Mouse (Mus musculus) liver, adult (tissue): ENCODE data around the gene Myrfl.

ENCODE experiments used
- GATA4 ChIP-seq: IDR thresholded peaks from 2 replicates; pipeline ENCODE4 v1.6.1; 2014; ENCODE audit warnings: mild to moderate bottlenecking, low read length; ENCODE audit not compliant: insufficient replicate concordance

Gene Myrfl

GRCm38 (mm10) chr10:116883531-116883930, 13.2 kb downstream of the Myrfl start:
- TF ChIP-seq GATA4 = no peak

- TF ChIP-seq GATA4 = no peak
Observed at GRCm38 (mm10) chr10:116877436-116877835, 19.3 kb downstream of the Myrfl start.

GRCm38 (mm10) chr10:116874490-116874889, 22.2 kb downstream of the Myrfl start:
- TF ChIP-seq GATA4 = no peak

GRCm38 (mm10) chr10:116872016-116872410, 24.7 kb downstream of the Myrfl start:
- TF ChIP-seq GATA4 = no peak

GRCm38 (mm10) chr10:116871329-116872015, 25.2 kb downstream of the Myrfl start:
- no peak for TF ChIP-seq GATA4

- no peak for TF ChIP-seq GATA4
Observed at GRCm38 (mm10) chr10:116870819-116871218, 25.9 kb downstream of the Myrfl start.

GRCm38 (mm10) chr10:116853159-116853845, 43.4 kb downstream of the Myrfl start:
- no peak for TF ChIP-seq GATA4

GRCm38 (mm10) chr10:116848749-116849473, 47.8 kb downstream of the Myrfl start:
- TF ChIP-seq GATA4 = no peak

- TF ChIP-seq GATA4 = no peak
Observed at GRCm38 (mm10) chr10:116841551-116841950, 55.2 kb downstream of the Myrfl start.

GRCm38 (mm10) chr10:116830676-116831075, 66.0 kb downstream of the Myrfl start:
- TF ChIP-seq GATA4 = no peak

GRCm38 (mm10) chr10:116828099-116828498, 68.6 kb downstream of the Myrfl start:
- no peak for TF ChIP-seq GATA4

- no peak for TF ChIP-seq GATA4
Observed at GRCm38 (mm10) chr10:116827306-116827705, 69.4 kb downstream of the Myrfl start.

- TF ChIP-seq GATA4 = no peak
Observed at GRCm38 (mm10) chr10:116815311-116816060, 81.2 kb downstream of the Myrfl start.

GRCm38 (mm10) chr10:116813150-116813549, 83.6 kb downstream of the Myrfl start:
- TF ChIP-seq GATA4 = no peak

- no peak for TF ChIP-seq GATA4
Observed at GRCm38 (mm10) chr10:116810738-116811137, 86.0 kb downstream of the Myrfl start.
